Mouse (Mus musculus): Measurements from ENCODE around the gene Gm10181. TPM values are rescaled to one million over a fixed set of nuclear protein-coding genes. Genes with fewer than 3 reads are reported as not detected.
"Not testable (repeated sequence)": the region's sequence is repeated elsewhere in the genome, so short reads cannot be mapped to it uniquely, and the experiment has no call there.

Gene Gm10181
- total and polyA plus RNA-seq, 3 experiments = not detected

GRCm38 (mm10) chr9:25090853-25091252 lies 1.6 kb downstream of the Gm10181 start:
- intact Hi-C loops (cut with DNase I) = no loop called here
- DNase-seq = no peak

GRCm38 (mm10) chr9:25102881-25103280 lies 13.7 kb downstream of the Gm10181 start:
- Histone ChIP-seq H3K27me3 (ENCODE audit: control insufficient read depth, insufficient read depth, low read length) (no peaks in the 10 kb centered on the region), H3K79me2 (replicated peaks; ENCODE audit: control insufficient read depth, insufficient read depth, low read length) (no peaks in the 10 kb centered on the region), H3K4me3 (no peak overlapping the region), H3K27ac (no peak overlapping the region), H3K4me1 (ENCODE audit: control insufficient read depth, insufficient read depth, low read length) (no peaks in the 10 kb centered on the region), H3K36me3 (ENCODE audit: control insufficient read depth, insufficient read depth, low read length) (peaks cover 2% of the 10 kb centered on the region; the same call in 1 of the 2 replicates), H3K9ac (ENCODE audit: low read depth, low read length) (no peak overlapping the region)
- TF ChIP-seq POLR2A (IDR thresholded peaks at IDR 0.05; ENCODE audit: insufficient read depth, low read depth, low read length) = no peak
- no peak for TF ChIP-seq CTCF (IDR thresholded peaks at IDR 0.05)
- TF ChIP-seq EP300 (IDR thresholded peaks at IDR 0.05; ENCODE audit: insufficient read depth, low read depth, low read length) = no peak
- WGBS = 82% methylated on average over 1 of the region's 1 CpGs
- no peak for DNase-seq
- intact Hi-C loops (cut with DNase I) = loop anchor here (5.0 kb wide), 1 partner anchor 166 kb away; no protein-coding TSS in a partner anchor

More at GRCm38 (mm10) chr9:25090853-25091252, 1.6 kb downstream of the Gm10181 start:
- H3K36me3 ChIP-seq (ENCODE audit: control insufficient read depth, insufficient read depth, low read length) = no peaks in the 10 kb centered on the region
- H3K79me2 ChIP-seq (replicated peaks; ENCODE audit: control insufficient read depth, insufficient read depth, low read length) = no peaks in the 10 kb centered on the region
- WGBS = 56% methylated on average over 1 of the region's 1 CpGs
- H3K4me3 ChIP-seq = no peak overlapping the region
- TF ChIP-seq CTCF (IDR thresholded peaks at IDR 0.05) = no peak
- no peak for TF ChIP-seq POLR2A (IDR thresholded peaks at IDR 0.05; ENCODE audit: insufficient read depth, low read depth, low read length)
- no peak for TF ChIP-seq EP300 (IDR thresholded peaks at IDR 0.05; ENCODE audit: insufficient read depth, low read depth, low read length)
- no peak overlapping the region for H3K27ac ChIP-seq
- H3K9ac ChIP-seq (ENCODE audit: low read depth, low read length) = no peak overlapping the region
- no peaks in the 10 kb centered on the region for H3K4me1 ChIP-seq (ENCODE audit: control insufficient read depth, insufficient read depth, low read length)
- H3K27me3 ChIP-seq (ENCODE audit: control insufficient read depth, insufficient read depth, low read length) = no peaks in the 10 kb centered on the region

- DNase-seq = peak in 1 of 2 experiments; percentile 18
- intact Hi-C loops (cut with DNase I) = loop anchor here (1.0 to 5.0 kb wide), 3 partner anchors 64 to 403 kb away; no protein-coding TSS in a partner anchor
Measured at GRCm38 (mm10) chr9:25104638-25105037, 15.4 kb downstream of the Gm10181 start.

GRCm38 (mm10) chr9:25123590-25123989 lies 34.4 kb downstream of the Gm10181 start:
- H3K4me3 ChIP-seq; intact Hi-C loops (cut with DNase I); H3K9ac ChIP-seq (ENCODE audit: low read depth, low read length); H3K27me3 ChIP-seq (ENCODE audit: control insufficient read depth, insufficient read depth, low read length); H3K4me1 ChIP-seq (ENCODE audit: control insufficient read depth, insufficient read depth, low read length); DNase-seq; H3K79me2 ChIP-seq (replicated peaks; ENCODE audit: control insufficient read depth, insufficient read depth, low read length); H3K27ac ChIP-seq: not testable (repeated sequence)
- WGBS = 96% methylated on average over 1 of the region's 1 CpGs
- peaks cover 12% of the 10 kb centered on the region for H3K36me3 ChIP-seq (ENCODE audit: control insufficient read depth, insufficient read depth, low read length)

More at GRCm38 (mm10) chr9:25104638-25105037, 15.4 kb downstream of the Gm10181 start:
- H3K4me1 ChIP-seq (ENCODE audit: control insufficient read depth, insufficient read depth, low read length) = no peaks in the 10 kb centered on the region
- H3K9ac ChIP-seq (ENCODE audit: low read depth, low read length) = no peak overlapping the region
- no peak overlapping the region for H3K4me3 ChIP-seq
- no peaks in the 10 kb centered on the region for H3K79me2 ChIP-seq (replicated peaks; ENCODE audit: control insufficient read depth, insufficient read depth, low read length)
- no peaks in the 10 kb centered on the region for H3K27me3 ChIP-seq (ENCODE audit: control insufficient read depth, insufficient read depth, low read length)
- H3K27ac ChIP-seq = no peak overlapping the region
- TF ChIP-seq CTCF (IDR thresholded peaks at IDR 0.05) (peak; percentile 96; the same call in 1 of the 2 replicates), EP300 (IDR thresholded peaks at IDR 0.05; ENCODE audit: insufficient read depth, low read depth, low read length) (no peak), POLR2A (IDR thresholded peaks at IDR 0.05; ENCODE audit: insufficient read depth, low read depth, low read length) (no peak)
- peaks cover 2% of the 10 kb centered on the region; the same call in 1 of the 2 replicates for H3K36me3 ChIP-seq (ENCODE audit: control insufficient read depth, insufficient read depth, low read length)

GRCm38 (mm10) chr9:25124048-25124447 lies 34.8 kb downstream of the Gm10181 start:
- Histone ChIP-seq H3K4me3 (no peak overlapping the region), H3K36me3 (ENCODE audit: control insufficient read depth, insufficient read depth, low read length) (peaks cover 10% of the 10 kb centered on the region), H3K27me3 (ENCODE audit: control insufficient read depth, insufficient read depth, low read length) (no peaks in the 10 kb centered on the region), H3K9ac (ENCODE audit: low read depth, low read length) (no peak overlapping the region), H3K79me2 (replicated peaks; ENCODE audit: control insufficient read depth, insufficient read depth, low read length) (0 out of 2 replicates have a peak, but pooled peaks cover 2% of the 10 kb centered on the region), H3K4me1 (ENCODE audit: control insufficient read depth, insufficient read depth, low read length) (no peaks in the 10 kb centered on the region; the same call in 1 of the 2 replicates), H3K27ac (no peak overlapping the region)
- TF ChIP-seq POLR2A (IDR thresholded peaks at IDR 0.05; ENCODE audit: insufficient read depth, low read depth, low read length) (no peak), EP300 (IDR thresholded peaks at IDR 0.05; ENCODE audit: insufficient read depth, low read depth, low read length) (no peak), CTCF (IDR thresholded peaks at IDR 0.05) (no peak)
- intact Hi-C loops (cut with DNase I) = no loop called here
- DNase-seq = no peak
- WGBS = 77% methylated on average over 2 of the region's 2 CpGs

- H3K4me1 ChIP-seq (ENCODE audit: control insufficient read depth, insufficient read depth, low read length) = peaks cover 2% of the 10 kb centered on the region; the same call in 1 of the 2 replicates
- no peaks in the 10 kb centered on the region for H3K27me3 ChIP-seq (ENCODE audit: control insufficient read depth, insufficient read depth, low read length)
Measured at GRCm38 (mm10) chr9:25132253-25132652, 43.0 kb downstream of the Gm10181 start.

More at GRCm38 (mm10) chr9:25132253-25132652, 43.0 kb downstream of the Gm10181 start:
- no peaks in the 10 kb centered on the region for H3K79me2 ChIP-seq (replicated peaks; ENCODE audit: control insufficient read depth, insufficient read depth, low read length)
- intact Hi-C loops (cut with DNase I) = no loop called here
- H3K36me3 ChIP-seq (ENCODE audit: control insufficient read depth, insufficient read depth, low read length) = peaks cover 10% of the 10 kb centered on the region
- no peak overlapping the region for H3K9ac ChIP-seq (ENCODE audit: low read depth, low read length)
- H3K4me3 ChIP-seq = no peak overlapping the region
- no peak for DNase-seq
- H3K27ac ChIP-seq = no peak overlapping the region
- no peak for TF ChIP-seq CTCF (IDR thresholded peaks at IDR 0.05)
- TF ChIP-seq EP300 (IDR thresholded peaks at IDR 0.05; ENCODE audit: insufficient read depth, low read depth, low read length) = no peak
